Mouse (Mus musculus) limb, embryonic 14.5 days (tissue): ENCODE results near the gene Sertad2. TPM values are rescaled to one million over a fixed set of nuclear protein-coding genes. Genes with fewer than 3 reads are reported as not detected.

ENCODE experiments used
- ATAC-seq: fragments of 200-750 bp; cut with Nextera tagmentation; 2 replicates; pipeline ENCODE4 v1.8.0; 2017; ENCODE audit warnings: low read depth, moderate number of reproducible peaks, moderate TSS enrichment; ENCODE audit not compliant: low FRiP score
- DNase-seq: peaks from one replicate; pipeline ENCODE4 v3.0.0-alpha.2; 2015; ENCODE audit warnings: low spot score
- H3K27ac ChIP-seq: fragments of 300-500 bp; sonication (generic); replicated peaks from 2 replicates; pipeline ENCODE4 v1.5.1; 2014; ENCODE audit warnings: low read depth, mild to moderate bottlenecking, low read length, moderate library complexity, mixed read lengths
- H3K27me3 ChIP-seq: fragments of 300-500 bp; sonication (generic); 2 replicates; pipeline ENCODE4 v1.6.1; 2014; ENCODE audit warnings: low read length, mixed read lengths; ENCODE audit not compliant: control insufficient read depth, insufficient read depth
- H3K36me3 ChIP-seq: fragments of 300-500 bp; sonication (generic); 2 replicates; pipeline ENCODE4 v1.6.1; 2014; ENCODE audit warnings: mild to moderate bottlenecking, low read length, moderate library complexity, mixed read lengths; ENCODE audit not compliant: control insufficient read depth, insufficient read depth
- H3K4me1 ChIP-seq: fragments of 300-500 bp; sonication (generic); 2 replicates; pipeline ENCODE4 v1.6.1; 2014; ENCODE audit warnings: antibody characterized with exemption, low read length, mixed read lengths; ENCODE audit not compliant: control insufficient read depth, insufficient read depth
- H3K4me2 ChIP-seq: fragments of 300-500 bp; sonication (generic); replicated peaks from 2 replicates; pipeline ENCODE4 v1.6.1; 2014; ENCODE audit warnings: low read depth, mild to moderate bottlenecking, low read length, moderate library complexity; ENCODE audit not compliant: severe bottlenecking
- H3K4me3 ChIP-seq: fragments of 300-500 bp; sonication (generic); replicated peaks from 2 replicates; pipeline ENCODE4 v1.5.1; 2014; ENCODE audit warnings: low read length
- H3K9ac ChIP-seq: fragments of 300-500 bp; sonication (generic); 2 replicates; pipeline ENCODE4 v1.6.1; 2014; ENCODE audit warnings: mild to moderate bottlenecking, low read depth, low read length, moderate library complexity; ENCODE audit not compliant: severe bottlenecking
- H3K9me3 ChIP-seq: fragments of 300-500 bp; sonication (generic); 2 replicates; pipeline ENCODE4 v1.6.1; 2016; ENCODE audit warnings: low read length; ENCODE audit not compliant: control insufficient read depth
- POLR2A ChIP-seq: fragments of 200-500 bp; IDR thresholded peaks from 2 replicates; pipeline ENCODE4 v1.8.0; 2012; ENCODE audit warnings: inconsistent platforms, mild to moderate bottlenecking, moderate library complexity, borderline replicate concordance; ENCODE audit not compliant: insufficient read depth, insufficient read length; ENCODE audit errors: extremely low read depth
- WGBS: fragments of 180-500 bp; shearing (Covaris S2); extraction: QIAGEN DNeasy Blood & Tissue Kit; methylation state at CpG from one replicate; pipeline ENCODE4 v1.1.7; 2014; 5-methylcytosine and 5-hydroxymethylcytosine counted together
- polyA plus RNA-seq, 2 experiments: library from polyadenylated mRNA; depleted of rRNA in 1 of 2; stranded (reverse) in 1 of 2; unstranded in 1 of 2; fragments of >200 nt; fragmentation: Nextera tagmentation in 1 of 2; extraction: Ambion mirVana in 1 of 2; gene quantifications; 2 replicates each; pipeline versions ENCODE4 v1.2.1 to v1.2.3; 2012 to 2014

Gene Sertad2
- polyA plus RNA-seq, 2 experiments, result 21.1 to 40.1 TPM

DNA sequence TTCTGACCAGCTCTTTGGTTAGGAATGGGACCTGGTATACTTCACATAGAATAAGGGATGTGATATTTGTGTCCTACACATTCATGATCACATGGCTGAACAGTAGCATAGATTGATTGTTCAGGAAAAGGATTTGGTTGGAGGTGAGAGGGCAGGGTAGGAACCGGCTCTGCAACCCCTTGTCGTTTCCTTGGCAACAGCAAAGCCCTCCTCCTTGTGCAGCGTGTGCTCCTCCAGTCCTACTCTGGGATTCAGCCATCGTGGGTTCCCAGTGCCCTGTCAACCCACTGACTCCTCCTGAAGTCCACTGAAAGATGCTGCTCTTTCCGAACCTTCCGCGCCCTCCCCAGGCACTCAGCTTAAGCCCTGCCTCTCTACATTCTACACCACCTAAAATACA, 119.8 kb downstream of the Sertad2 start:
- no peaks in the 10 kb centered on the region for H3K9me3 ChIP-seq

DNA sequence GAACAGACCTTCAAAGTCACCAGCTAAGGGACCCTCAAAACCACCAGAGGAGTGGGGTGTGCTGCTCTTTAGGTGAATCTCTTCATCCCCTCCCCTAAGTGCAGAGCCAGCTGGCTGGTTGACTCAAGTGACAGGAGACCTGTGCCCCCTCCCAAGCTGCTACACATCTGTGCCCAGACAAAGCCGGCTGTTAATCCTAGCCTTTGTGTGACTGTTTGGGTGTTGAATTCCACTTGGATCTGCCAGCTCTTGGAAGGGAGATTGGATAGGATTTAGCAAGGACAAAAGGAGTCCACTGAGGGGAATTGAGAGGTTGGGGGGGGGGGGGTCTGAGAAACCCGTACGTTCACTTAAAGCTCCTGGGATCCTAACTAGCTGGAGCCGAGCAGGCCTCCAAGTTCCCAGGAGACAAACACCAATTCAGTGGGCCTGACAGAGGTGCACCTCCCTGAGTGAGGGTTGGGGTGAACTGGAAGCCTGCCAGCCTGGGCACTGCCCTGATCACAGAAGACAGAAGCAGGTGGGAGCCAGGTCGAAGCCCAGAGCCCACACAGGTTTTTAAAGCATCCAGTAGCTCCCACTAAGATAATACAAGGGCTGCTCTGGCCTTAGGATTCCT, 120.6 kb downstream of the Sertad2 start:
- DNase-seq (no peak), ATAC-seq (peak; percentile 45; the same call in 1 of the 2 replicates)
- no peak overlapping the region for H3K4me2 ChIP-seq
- H3K9ac ChIP-seq, result no peak overlapping the region
- 38% methylated on average over 5 of the region's 5 CpGs for WGBS
- H3K9me3 ChIP-seq, result no peaks in the 10 kb centered on the region
- H3K27ac ChIP-seq, result no peak overlapping the region
- TF ChIP-seq POLR2A, result no peak
- H3K4me1 ChIP-seq, result 0 out of 2 replicates have a peak, but pooled peaks cover 4% of the 10 kb centered on the region
- no peaks in the 10 kb centered on the region for H3K27me3 ChIP-seq
- no peaks in the 10 kb centered on the region for H3K36me3 ChIP-seq
- H3K4me3 ChIP-seq, result no peak overlapping the region

More for the DNA sequence above, 119.8 kb downstream of the Sertad2 start:
- ATAC-seq (no peak), DNase-seq (no peak)
- H3K27me3 ChIP-seq, result no peaks in the 10 kb centered on the region
- 74% methylated on average over 7 of the region's 7 CpGs for WGBS
- H3K4me3 ChIP-seq, result no peak overlapping the region
- H3K4me1 ChIP-seq, result peaks cover 7% of the 10 kb centered on the region; the same call in 1 of the 2 replicates
- no peak overlapping the region for H3K27ac ChIP-seq
- H3K36me3 ChIP-seq, result no peaks in the 10 kb centered on the region
- no peak for TF ChIP-seq POLR2A
- H3K4me2 ChIP-seq, result no peak overlapping the region
- H3K9ac ChIP-seq, result no peak overlapping the region

GRCm38 (mm10) chr11:20664878-20665277, 121.8 kb downstream of the Sertad2 start:
- H3K4me3 ChIP-seq, result no peak overlapping the region
- no peak overlapping the region for H3K4me2 ChIP-seq
- no peak overlapping the region for H3K27ac ChIP-seq
- H3K36me3 ChIP-seq, result no peaks in the 10 kb centered on the region
- H3K9ac ChIP-seq, result no peak overlapping the region
- H3K9me3 ChIP-seq, result no peaks in the 10 kb centered on the region
- DNase-seq (no peak), ATAC-seq (no peak)
- no peak for TF ChIP-seq POLR2A
- no peaks in the 10 kb centered on the region for H3K27me3 ChIP-seq
- 80% methylated on average over 9 of the region's 9 CpGs for WGBS
- 0 out of 2 replicates have a peak, but pooled peaks cover 2% of the 10 kb centered on the region for H3K4me1 ChIP-seq

- no peaks in the 10 kb centered on the region for H3K9me3 ChIP-seq
- ATAC-seq (no peak), DNase-seq (no peak)
- no peak overlapping the region for H3K27ac ChIP-seq
- H3K4me2 ChIP-seq, result no peak overlapping the region
- 48% methylated on average over 6 of the region's 6 CpGs for WGBS
- H3K4me1 ChIP-seq, result no peaks in the 10 kb centered on the region
- no peak overlapping the region for H3K9ac ChIP-seq
- H3K36me3 ChIP-seq, result no peaks in the 10 kb centered on the region
- TF ChIP-seq POLR2A, result no peak
- H3K27me3 ChIP-seq, result no peaks in the 10 kb centered on the region
- no peak overlapping the region for H3K4me3 ChIP-seq
Observed at GRCm38 (mm10) chr11:20671789-20672392, 128.8 kb downstream of the Sertad2 start.

DNA sequence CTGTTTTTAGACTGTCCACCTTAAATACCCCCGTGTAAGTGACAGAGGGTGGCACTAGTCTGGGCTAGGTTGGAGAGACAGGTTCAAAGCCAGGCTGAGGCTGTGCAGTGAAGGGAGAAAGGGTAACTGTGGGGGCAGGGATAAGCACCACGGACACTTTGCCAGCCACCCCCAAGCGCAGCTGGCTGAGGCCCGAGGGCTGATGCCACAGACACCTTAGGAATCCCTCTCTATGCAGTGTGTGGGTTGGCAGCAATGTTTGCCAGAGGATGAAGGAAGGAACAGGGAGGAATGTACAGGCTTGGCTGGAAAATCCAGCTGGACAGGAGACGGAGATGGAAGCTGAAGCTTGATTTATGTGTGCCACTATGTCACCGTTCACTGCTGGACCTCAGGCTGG, 129.5 kb downstream of the Sertad2 start:
- Histone ChIP-seq H3K36me3 (no peaks in the 10 kb centered on the region), H3K4me2 (no peak overlapping the region), H3K27ac (no peak overlapping the region), H3K4me3 (no peak overlapping the region), H3K9me3 (no peaks in the 10 kb centered on the region), H3K4me1 (no peaks in the 10 kb centered on the region), H3K9ac (no peak overlapping the region), H3K27me3 (no peaks in the 10 kb centered on the region)
- WGBS, result 68% methylated on average over 6 of the region's 6 CpGs
- DNase-seq (no peak), ATAC-seq (no peak)
- TF ChIP-seq POLR2A, result no peak
